Mouse (Mus musculus): Measurements from ENCODE around the gene Rora.

Rora gene

GRCm38 (mm10) chr9:69381741-69382140 lies 728.2 kb downstream of the Rora start:
- in situ Hi-C loops (cut with MboI, MseI): no loop called here

GRCm38 (mm10) chr9:69384475-69384874 lies 730.9 kb downstream of the Rora start:
- in situ Hi-C loops (cut with MboI, MseI): no loop called here

- in situ Hi-C loops (cut with MboI, MseI): no loop called here
Observed at GRCm38 (mm10) chr9:69384905-69385304, 731.3 kb downstream of the Rora start.

- in situ Hi-C loops (cut with MboI, MseI): no loop called here
Observed at GRCm38 (mm10) chr9:69387296-69387695, 733.7 kb downstream of the Rora start.

- in situ Hi-C loops (cut with MboI, MseI): no loop called here
Observed at GRCm38 (mm10) chr9:69390631-69391030, 737.0 kb downstream of the Rora start.

- in situ Hi-C loops (cut with MboI, MseI): no loop called here
Observed at GRCm38 (mm10) chr9:69394234-69394633, 740.6 kb downstream of the Rora start.

GRCm38 (mm10) chr9:69397432-69397759 lies 743.8 kb downstream of the Rora start:
- in situ Hi-C loops (cut with MboI, MseI): no loop called here

GRCm38 (mm10) chr9:69397760-69398452 lies 744.3 kb downstream of the Rora start, which contains the start of gene Ice2:
TSS of gene Ice2 (plus strand) at chr9:69397906.
- in situ Hi-C loops (cut with MboI, MseI): no loop called here

- in situ Hi-C loops (cut with MboI, MseI): no loop called here
Observed at GRCm38 (mm10) chr9:69398453-69398850, 744.9 kb downstream of the Rora start.

GRCm38 (mm10) chr9:69404671-69405070 lies 751.1 kb downstream of the Rora start:
- in situ Hi-C loops (cut with MboI, MseI): no loop called here

GRCm38 (mm10) chr9:69419476-69419875 lies 765.9 kb downstream of the Rora start:
- in situ Hi-C loops (cut with MboI, MseI): loop anchor here (5.0 kb wide), 1 partner anchor 63 kb away; no protein-coding TSS in a partner anchor

- in situ Hi-C loops (cut with MboI, MseI): no loop called here
Observed at GRCm38 (mm10) chr9:69430531-69430930, 776.9 kb downstream of the Rora start.

GRCm38 (mm10) chr9:69431863-69432555 lies 778.4 kb downstream of the Rora start:
- in situ Hi-C loops (cut with MboI, MseI): no loop called here

GRCm38 (mm10) chr9:69435194-69435593 lies 781.6 kb downstream of the Rora start:
- in situ Hi-C loops (cut with MboI, MseI): no loop called here

- in situ Hi-C loops (cut with MboI, MseI): no loop called here
Observed at GRCm38 (mm10) chr9:69435662-69436061, 782.1 kb downstream of the Rora start.

All from regulatory T cell (primary cell).